Mouse (Mus musculus): Measurements from ENCODE around the gene Klf14. TPM values are rescaled to one million over a fixed set of nuclear protein-coding genes. Genes with fewer than 3 reads are reported as not detected.

Gene Klf14
- under 1 TPM; 0.59 to 0.66 TPM for total RNA-seq (2021)

GRCm38 (mm10) chr6:30958736-30959540 lies at the start of gene Klf14:
Klf14 (minus strand) TSS chr6:30959078.
- no peak for DNase-seq (ENCODE audit: low spot score in 2 of 2)
- intact Hi-C loops (cut with DNase I): no loop called here

GRCm38 (mm10) chr6:31006111-31006600 lies 47.3 kb upstream of the Klf14 start:
- no peak for DNase-seq (ENCODE audit: low spot score in 2 of 2)
- intact Hi-C loops (cut with DNase I): no loop called here

GRCm38 (mm10) chr6:30986393-30986792 lies 27.5 kb upstream of the Klf14 start:
- intact Hi-C loops (cut with DNase I): no loop called here
- DNase-seq (ENCODE audit: low spot score in 2 of 2): no peak

- no peak for DNase-seq (ENCODE audit: low spot score in 2 of 2)
- intact Hi-C loops (cut with DNase I): loop anchor here (2.0 kb wide), 1 partner anchor 580 kb away; no protein-coding TSS in a partner anchor
These were observed 24.1 kb upstream of the Klf14 start for GRCm38 (mm10) chr6:30983021-30983420.

- no peak for DNase-seq (ENCODE audit: low spot score in 2 of 2)
- intact Hi-C loops (cut with DNase I): loop anchor here (2.0 kb wide), 1 partner anchor 580 kb away; no protein-coding TSS in a partner anchor
These were observed 23.6 kb upstream of the Klf14 start for GRCm38 (mm10) chr6:30982372-30982980.

- DNase-seq (ENCODE audit: low spot score in 2 of 2): no peak
- intact Hi-C loops (cut with DNase I): no loop called here
These were observed 22.5 kb upstream of the Klf14 start for GRCm38 (mm10) chr6:30981351-30981750.

- no peak for DNase-seq (ENCODE audit: low spot score in 2 of 2)
- intact Hi-C loops (cut with DNase I): no loop called here
These were observed 19.7 kb upstream of the Klf14 start for GRCm38 (mm10) chr6:30978615-30979014.

- DNase-seq (ENCODE audit: low spot score in 2 of 2): no peak
- intact Hi-C loops (cut with DNase I): no loop called here
These were observed 13.2 kb upstream of the Klf14 start for GRCm38 (mm10) chr6:30972121-30972520.

- DNase-seq (ENCODE audit: low spot score in 2 of 2): peak in 1 of 2 experiments; percentile 27
- intact Hi-C loops (cut with DNase I): no loop called here
These were observed 818 bp downstream of the Klf14 start for GRCm38 (mm10) chr6:30957784-30958735.

GRCm38 (mm10) chr6:30939264-30939663 lies 19.6 kb downstream of the Klf14 start:
- DNase-seq (ENCODE audit: low spot score in 2 of 2): no peak
- intact Hi-C loops (cut with DNase I): no loop called here

- DNase-seq (ENCODE audit: low spot score in 2 of 2): no peak
These were observed 36.1 kb downstream of the Klf14 start for GRCm38 (mm10) chr6:30922821-30923220.

GRCm38 (mm10) chr6:30921826-30922225 lies 37.1 kb downstream of the Klf14 start:
- DNase-seq (ENCODE audit: low spot score in 2 of 2): no peak
- intact Hi-C loops (cut with DNase I): no loop called here

More at GRCm38 (mm10) chr6:30922821-30923220, 36.1 kb downstream of the Klf14 start:
- intact Hi-C loops (cut with DNase I): no loop called here

GRCm38 (mm10) chr6:30920834-30921675 lies 37.8 kb downstream of the Klf14 start:
- intact Hi-C loops (cut with DNase I): no loop called here
- peak; percentile 53 to 54 for DNase-seq (ENCODE audit: low spot score in 2 of 2)

GRCm38 (mm10) chr6:30915473-30915872 lies 43.4 kb downstream of the Klf14 start, which contains the start of gene Tsga13:
Tsga13 (minus strand) TSS chr6:30915573.
- intact Hi-C loops (cut with DNase I): no loop called here
- DNase-seq (ENCODE audit: low spot score in 2 of 2): no peak

GRCm38 (mm10) chr6:30907970-30908369 lies 50.9 kb downstream of the Klf14 start:
- peak; percentile 70 to 71 for DNase-seq (ENCODE audit: low spot score in 2 of 2)
- intact Hi-C loops (cut with DNase I): no loop called here
